Mouse (Mus musculus): ENCODE results near the gene Cyp4f16.

DNA sequence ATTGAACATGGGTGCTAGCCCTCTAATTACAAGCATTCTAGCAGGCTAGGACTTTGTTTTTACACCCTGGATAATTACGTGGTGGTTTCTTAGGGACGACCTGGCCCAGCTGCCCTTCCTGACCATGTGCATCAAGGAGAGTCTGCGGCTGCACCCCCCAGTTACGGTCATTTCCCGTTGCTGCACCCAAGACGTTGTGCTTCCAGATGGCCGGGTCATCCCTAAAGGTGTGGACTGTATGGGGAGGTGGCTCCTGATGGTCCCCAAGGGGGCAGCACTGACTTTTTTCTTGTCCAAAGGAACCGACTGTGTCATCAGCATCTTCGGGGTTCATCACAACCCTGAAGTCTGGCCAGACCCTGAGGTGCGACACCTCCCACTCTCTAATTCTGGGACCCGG lies 8.6 kb upstream of the Cyp4f16 start:
- TF ChIP-seq CTCF (IDR thresholded peaks at IDR 0.05; ENCODE audit: extremely low read depth, insufficient read depth, insufficient read length, insufficient replicate concordance) (no peak), POLR2A (IDR thresholded peaks at IDR 0.05; ENCODE audit: low read depth, low read length) (no peak)
